Mouse (Mus musculus): ENCODE data around the gene Ap1m2. TPM values are rescaled to one million over a fixed set of nuclear protein-coding genes. Genes with fewer than 3 reads are reported as not detected.

Ap1m2 gene
- total and polyA plus RNA-seq, 3 experiments, result 0.73 to 1.0 TPM; not detected in 1

GRCm38 (mm10) chr9:21321513-21321835, 9.3 kb upstream of the Ap1m2 start (continued):
- no peak for TF ChIP-seq MAFK (IDR thresholded peaks at IDR 0.05; ENCODE audit: borderline replicate concordance, low read depth, low read length)
- no peak for TF ChIP-seq RCOR1 (IDR thresholded peaks at IDR 0.05; ENCODE audit: low read depth, low read length)
- TF ChIP-seq UBTF (IDR thresholded peaks at IDR 0.05; ENCODE audit: borderline replicate concordance, insufficient read depth, low read depth, low read length), result no peak
- peak; percentile 67; the same call in 1 of the 2 replicates for TF ChIP-seq MEF2A (IDR thresholded peaks at IDR 0.05; ENCODE audit: extremely low read depth, insufficient replicate concordance, low read depth, low read length, poor library complexity, severe bottlenecking)
- TF ChIP-seq NRF1 (IDR thresholded peaks at IDR 0.05; ENCODE audit: insufficient read depth, low read depth, low read length, poor library complexity, severe bottlenecking), result no peak

- Histone ChIP-seq H3K9me3 (replicated peaks; ENCODE audit: insufficient read depth, low read length) (no peaks in the 10 kb centered on the region), H3K79me2 (ENCODE audit: control insufficient read depth, insufficient read depth, low read length, poor library complexity) (peaks cover 24% of the 10 kb centered on the region), H3K27me3 (ENCODE audit: control insufficient read depth in 1 of 2, insufficient read depth in 2 of 2, low read length in 2 of 2) (no peaks in the 10 kb centered on the region), H3K27ac (ENCODE audit: control insufficient read depth, low read depth, low read length) (peak within 1 kb of the TSS; percentile 35), H3K36me3 (ENCODE audit: control insufficient read depth in 1 of 2, insufficient read depth in 2 of 2, low read length in 2 of 2) (peaks cover 0 to 20% of the 10 kb centered on the region in 2 experiments; a peak in 2 of 4 replicates), H3K4me3 (ENCODE audit: control insufficient read depth in 1 of 2, insufficient read depth in 1 of 2, low read depth in 2 of 2, low read length in 2 of 2) (peak within 1 kb of the TSS; percentile 61 to 75), H3K4me1 (ENCODE audit: control insufficient read depth in 1 of 2, insufficient read depth in 2 of 2, low read length in 2 of 2) (peaks cover 16 to 22% of the 10 kb centered on the region in 2 experiments), H3K9ac (ENCODE audit: control insufficient read depth, low read depth, low read length, poor library complexity, severe bottlenecking) (peak within 1 kb of the TSS; percentile 62)
- peak; percentile 96 for DNase-seq (ENCODE audit: low read depth, low spot score)
- no peak for TF ChIP-seq KAT2A (conservative IDR thresholded peaks at IDR 0.05; ENCODE audit: low read depth, low read length)
- TF ChIP-seq CHD1 (IDR thresholded peaks at IDR 0.05; ENCODE audit: low read depth, low read length), result peak; percentile 47; the same call in 1 of the 2 replicates
- no peak; the same call in 1 of the 2 replicates for TF ChIP-seq ZNF384 (IDR thresholded peaks at IDR 0.05; ENCODE audit: low read depth, low read length)
- TF ChIP-seq MAZ (IDR thresholded peaks at IDR 0.05; ENCODE audit: low read depth, low read length), result peak; percentile 95
- TF ChIP-seq POLR2A (IDR thresholded peaks at IDR 0.05; ENCODE audit: control insufficient read depth in 1 of 2, insufficient read depth in 1 of 2, low read depth in 1 of 2, low read length in 2 of 2, poor library complexity in 1 of 2), result peak; percentile 36 to 79
- TF ChIP-seq TBP (IDR thresholded peaks at IDR 0.05; ENCODE audit: low read depth, low read length), result peak; percentile 58; the same call in 1 of the 2 replicates
- no peak for TF ChIP-seq ZKSCAN1 (IDR thresholded peaks at IDR 0.05; ENCODE audit: low read depth, low read length)
- no peak; the same call in 1 of the 2 replicates for TF ChIP-seq ETS1 (IDR thresholded peaks at IDR 0.05; ENCODE audit: low read depth, low read length)
- TF ChIP-seq ELF1 (IDR thresholded peaks at IDR 0.05; ENCODE audit: low read depth, low read length), result 0 out of 2 replicates have a peak, but pooled peaks have one; percentile 42
- TF ChIP-seq POLR2AphosphoS5 (IDR thresholded peaks at IDR 0.05; ENCODE audit: borderline replicate concordance, low read depth, low read length), result no peak
- peak; percentile 64 for TF ChIP-seq USF1 (IDR thresholded peaks at IDR 0.05; ENCODE audit: low read depth, low read length)
- peak in 1 of 2 experiments; percentile 1; a peak in 1 of 4 replicates for TF ChIP-seq EP300 (IDR thresholded peaks at IDR 0.05; ENCODE audit: low read depth in 1 of 2, low read length in 2 of 2)
- TF ChIP-seq MAX (IDR thresholded peaks at IDR 0.05; ENCODE audit: low read length), result peak; percentile 56
- TF ChIP-seq NELFE (IDR thresholded peaks at IDR 0.05; ENCODE audit: low read depth, low read length), result peak; percentile 83
- 0 out of 6 replicates have a peak, but pooled peaks of 1 of the 3 experiments have one; percentile 6 for TF ChIP-seq CTCF (IDR thresholded peaks at IDR 0.05 in 2 of 3, conservative IDR thresholded peaks at IDR 0.05 in 1 of 3; ENCODE audit: control insufficient read depth in 1 of 3, insufficient read depth in 1 of 3, low read depth in 2 of 3, low read length in 3 of 3, poor library complexity in 1 of 3, severe bottlenecking in 1 of 3)
- peak; percentile 80 for TF ChIP-seq NRF1 (IDR thresholded peaks at IDR 0.05; ENCODE audit: insufficient read depth, low read depth, low read length, poor library complexity, severe bottlenecking)
- peak; percentile 80 for TF ChIP-seq MXI1 (IDR thresholded peaks at IDR 0.05; ENCODE audit: low read depth, low read length)
- no peak for TF ChIP-seq MAFK (IDR thresholded peaks at IDR 0.05; ENCODE audit: borderline replicate concordance, low read depth, low read length)
- TF ChIP-seq TCF12 (IDR thresholded peaks at IDR 0.05; ENCODE audit: low read depth, low read length), result peak; percentile 66
- no peak for TF ChIP-seq MEF2A (IDR thresholded peaks at IDR 0.05; ENCODE audit: extremely low read depth, insufficient replicate concordance, low read depth, low read length, poor library complexity, severe bottlenecking)
- TF ChIP-seq GATA1 (IDR thresholded peaks at IDR 0.05; ENCODE audit: low read depth, low read length), result peak; percentile 69
- TF ChIP-seq BHLHE40 (IDR thresholded peaks at IDR 0.05; ENCODE audit: borderline replicate concordance, low read depth, low read length), result 0 out of 2 replicates have a peak, but pooled peaks have one; percentile 23
- no peak for TF ChIP-seq USF2 (IDR thresholded peaks at IDR 0.05; ENCODE audit: borderline replicate concordance in 1 of 2, insufficient read depth in 1 of 2, low read depth in 1 of 2, low read length in 2 of 2)
- peak; percentile 38 for TF ChIP-seq HCFC1 (IDR thresholded peaks at IDR 0.05; ENCODE audit: low read depth, low read length)
- peak; percentile 87 for TF ChIP-seq SIN3A (IDR thresholded peaks at IDR 0.05; ENCODE audit: low read length)
- no peak for TF ChIP-seq E2F4 (IDR thresholded peaks at IDR 0.05; ENCODE audit: borderline replicate concordance, low read depth, low read length)
- peak; percentile 5; the same call in 1 of the 2 replicates for TF ChIP-seq ZC3H11A (IDR thresholded peaks at IDR 0.05; ENCODE audit: low read depth, low read length)
- peak; percentile 49; the same call in 1 of the 2 replicates for TF ChIP-seq UBTF (IDR thresholded peaks at IDR 0.05; ENCODE audit: borderline replicate concordance, insufficient read depth, low read depth, low read length)
- TF ChIP-seq GABPA (IDR thresholded peaks at IDR 0.05; ENCODE audit: low read depth, low read length), result no peak
These were observed 8.7 kb upstream of the Ap1m2 start, which contains the start of gene Slc44a2 for GRCm38 (mm10) chr9:21320619-21321512. Gene Slc44a2 (plus strand): TSS chr9:21320698.
